Mouse (Mus musculus): ENCODE results near the gene Gstm6.

DNA sequence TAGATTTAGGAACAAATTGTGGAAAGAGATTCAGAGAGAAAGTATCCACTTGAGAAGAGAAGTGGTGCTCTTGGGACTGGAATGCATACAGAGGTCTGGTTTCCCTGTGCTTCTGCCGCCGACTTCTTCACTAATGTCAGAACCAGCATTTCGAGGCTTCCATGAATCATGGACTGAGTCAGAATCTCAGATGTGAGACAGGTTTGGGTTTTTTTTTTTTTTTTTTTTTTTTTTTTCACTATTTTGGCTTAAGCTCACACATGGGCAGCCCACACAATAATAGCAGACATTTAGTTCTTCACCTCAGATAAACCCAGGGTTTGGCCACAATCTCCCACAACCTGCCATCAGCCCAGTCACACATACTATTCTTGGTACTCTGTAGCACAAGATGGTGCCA, 8.3 kb downstream of the Gstm6 start:
- TF ChIP-seq CTCF (IDR thresholded peaks at IDR 0.05; ENCODE audit: low read depth, low read length), result no peak
- no peak for TF ChIP-seq POLR2AphosphoS5 (IDR thresholded peaks at IDR 0.05; ENCODE audit: insufficient replicate concordance, low read depth, low read length)

Data from G1E (cell line).